25 mouse cellular contexts compared by ENCODE assay signal in the genomic region with DNA sequence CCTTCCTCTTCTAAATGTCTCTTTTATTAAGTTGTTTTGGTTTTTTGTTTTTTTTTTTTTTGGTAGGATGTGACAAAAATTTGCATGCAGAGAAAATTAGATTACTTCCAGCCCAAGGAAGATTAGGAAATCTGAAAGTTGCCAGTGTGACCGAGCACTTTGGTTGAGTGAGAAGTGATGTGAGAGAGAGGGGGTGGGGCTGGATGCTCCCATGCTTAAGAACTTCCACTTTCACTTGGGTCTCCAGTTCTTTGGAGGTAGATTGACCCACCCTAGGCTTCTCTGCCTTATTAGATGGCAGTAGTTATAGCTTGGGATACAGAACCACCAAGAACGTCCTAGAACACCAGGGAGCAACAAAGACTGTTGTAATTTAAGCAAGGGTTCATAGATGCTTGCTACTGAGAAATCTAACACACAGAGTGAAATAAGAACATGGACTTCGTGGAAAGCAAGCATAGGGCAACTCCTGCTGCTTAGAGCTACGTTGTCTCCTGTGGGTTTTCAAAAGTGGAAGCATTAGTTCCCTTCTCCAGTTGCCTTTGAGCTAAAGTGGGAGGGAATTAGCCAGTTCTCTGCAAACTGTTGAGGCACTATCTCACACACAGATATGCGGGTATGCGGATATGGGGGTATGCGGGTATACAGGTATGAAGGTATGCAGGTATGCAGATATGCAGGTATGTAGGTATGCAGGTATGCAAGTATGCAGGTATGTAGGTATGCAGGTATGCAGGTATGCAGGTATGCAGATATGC.
DNase-seq lines count a peak whose midpoint lies in the region; ATAC-seq lines count a peak whose summit lies in the region.
"Had no signal": no experiment of that assay in that cellular context is flagged by ENCODE, and none has a peak within 500 bp of the region (broad histone marks: within the 10 kb centered on the region; RNA-seq: fewer than 3 reads in every experiment).

No protein-coding gene starts in this region.

- H3K4me2 ChIP-seq in embryonic facial prominence, embryonic 12.5 days (replicated peaks), result no peak overlapping the region
- no peak overlapping the region for H3K4me2 ChIP-seq in embryonic facial prominence, embryonic 14.5 days (ENCODE audit: low read depth, low read length)
- H3K4me2 ChIP-seq: forebrain, embryonic 13.5 days; heart, embryonic 11.5 days; heart, embryonic 15.5 days; hindbrain, embryonic 13.5 days had no signal

- peak overlapping the region; percentile 46; the same call in 1 of the 2 replicates for H3K27ac ChIP-seq in embryonic facial prominence, embryonic 12.5 days
- no peak overlapping the region for H3K27ac ChIP-seq in embryonic facial prominence, embryonic 10.5 days (replicated peaks)
- peak overlapping the region; percentile 65 for H3K27ac ChIP-seq in embryonic facial prominence, embryonic 14.5 days (replicated peaks; ENCODE audit: low read depth, low read length)
- H3K27ac ChIP-seq: forebrain, embryonic 13.5 days; gastrocnemius, adult 2 months; heart, embryonic 15.5 days; hindbrain, embryonic 13.5 days; hindbrain, postnatal 0 days had no signal

- no peaks in the 10 kb centered on the region for H3K36me3 ChIP-seq in embryonic facial prominence, embryonic 12.5 days
- H3K36me3 ChIP-seq in embryonic facial prominence, embryonic 10.5 days (replicated peaks), result no peaks in the 10 kb centered on the region
- H3K36me3 ChIP-seq in embryonic facial prominence, embryonic 14.5 days (ENCODE audit: control insufficient read depth, insufficient read depth, low read length), result no peaks in the 10 kb centered on the region
- H3K36me3 ChIP-seq: heart, embryonic 15.5 days; hindbrain, embryonic 13.5 days had no signal

- H3K9ac ChIP-seq in embryonic facial prominence, embryonic 12.5 days, result no peak overlapping the region
- no peak overlapping the region for H3K9ac ChIP-seq in embryonic facial prominence, embryonic 14.5 days (ENCODE audit: low read depth, low read length)
- H3K9ac ChIP-seq: forebrain, embryonic 13.5 days; heart, embryonic 15.5 days; hindbrain, embryonic 13.5 days had no signal

- ATAC-seq in embryonic facial prominence, embryonic 12.5 days (ENCODE audit: insufficient number of reproducible peaks, insufficient read depth, low FRiP score, low TSS enrichment), result no peak
- no peak for ATAC-seq in embryonic facial prominence, embryonic 14.5 days (ENCODE audit: low read depth)
- peak; percentile 81 for ATAC-seq in megakaryocyte, adult 5-6 weeks (ENCODE audit: poor library complexity, severe bottlenecking)
- ATAC-seq: CD4-positive, CD25-positive, alpha-beta regulatory T cell, adult 4 months; forebrain, embryonic 13.5 days; hindbrain, postnatal 0 days; Patski had no signal

- H3K9me3 ChIP-seq in embryonic facial prominence, embryonic 12.5 days, result no peaks in the 10 kb centered on the region
- H3K9me3 ChIP-seq in embryonic facial prominence, embryonic 10.5 days, result no peaks in the 10 kb centered on the region
- no peaks in the 10 kb centered on the region for H3K9me3 ChIP-seq in embryonic facial prominence, embryonic 14.5 days (ENCODE audit: control insufficient read depth, low read length)
- H3K9me3 ChIP-seq: forebrain, embryonic 13.5 days; heart, embryonic 15.5 days; hindbrain, embryonic 13.5 days had no signal

- H3K4me1 ChIP-seq in embryonic facial prominence, embryonic 12.5 days, result no peaks in the 10 kb centered on the region
- no peaks in the 10 kb centered on the region for H3K4me1 ChIP-seq in embryonic facial prominence, embryonic 10.5 days
- peaks cover 4% of the 10 kb centered on the region; the same call in 1 of the 2 replicates for H3K4me1 ChIP-seq in embryonic facial prominence, embryonic 14.5 days (ENCODE audit: control insufficient read depth, insufficient read depth, low read length)
- H3K4me1 ChIP-seq: forebrain, embryonic 13.5 days; heart, embryonic 15.5 days; hindbrain, embryonic 13.5 days had no signal

- DNase-seq in embryonic facial prominence, embryonic 10.5 days (ENCODE audit: low spot score), result no peak
- peak; percentile 82 for DNase-seq in R1 (ENCODE audit: low read depth, low spot score)
- no peak for DNase-seq in embryonic facial prominence, embryonic 14.5 days (ENCODE audit: low spot score)
- no peak for DNase-seq in adrenal gland, adult (ENCODE audit: inconsistent age in 2 of 2, low spot score in 1 of 2)
- no peak for DNase-seq in spleen, postnatal 4 days (ENCODE audit: low spot score in 2 of 2)
- no peak for DNase-seq in yolk sac, embryonic 10.5 days (ENCODE audit: low spot score)
- DNase-seq: adrenal gland, postnatal 14 days; B cell, adult 2 months; cerebellum, adult 11-12 months; cerebellum, adult 9-10 months; cerebellum, postnatal 36 days; gastrocnemius, adult 2 months; gastrocnemius, postnatal 25 days; heart, adult 18-20 months; heart, postnatal 14 days; kidney, adult 18-20 months had no signal

- no peaks in the 10 kb centered on the region for H3K27me3 ChIP-seq in embryonic facial prominence, embryonic 12.5 days
- H3K27me3 ChIP-seq in embryonic facial prominence, embryonic 10.5 days (replicated peaks; ENCODE audit: low read depth, poor library complexity, severe bottlenecking), result no peaks in the 10 kb centered on the region
- no peaks in the 10 kb centered on the region for H3K27me3 ChIP-seq in embryonic facial prominence, embryonic 14.5 days (replicated peaks; ENCODE audit: control insufficient read depth, insufficient read depth, low read length)
- H3K27me3 ChIP-seq: forebrain, embryonic 13.5 days; heart, embryonic 15.5 days; hindbrain, embryonic 13.5 days; Patski had no signal

- H3K4me3 ChIP-seq in embryonic facial prominence, embryonic 12.5 days, result no peak overlapping the region
- no peak overlapping the region for H3K4me3 ChIP-seq in embryonic facial prominence, embryonic 10.5 days
- H3K4me3 ChIP-seq in embryonic facial prominence, embryonic 14.5 days (ENCODE audit: low read depth, low read length), result no peak overlapping the region
- H3K4me3 ChIP-seq: forebrain, embryonic 13.5 days; gastrocnemius, adult 2 months; heart, embryonic 15.5 days; hindbrain, embryonic 13.5 days had no signal

- 83% methylated on average over 7 of the region's 7 CpGs for WGBS in embryonic facial prominence, embryonic 12.5 days
- WGBS in embryonic facial prominence, embryonic 10.5 days, result 90% methylated on average over 7 of the region's 7 CpGs
- 70% methylated on average over 7 of the region's 7 CpGs for WGBS in embryonic facial prominence, embryonic 14.5 days
